Mouse (Mus musculus): ENCODE data around the gene Dmac2. TPM values are rescaled to one million over a fixed set of nuclear protein-coding genes. Genes with fewer than 3 reads are reported as not detected.

Dmac2 gene
- polyA plus RNA-seq, 1 experiment from 2014 or later, result 29.9 TPM

- H3K9ac ChIP-seq (ENCODE audit: low read length), result no peak overlapping the region
Observed at GRCm38 (mm10) chr7:25672442-25672841, 53.2 kb downstream of the Dmac2 start.

GRCm38 (mm10) chr7:25674297-25674696 lies 55.1 kb downstream of the Dmac2 start:
- ATAC-seq (no peak), DNase-seq (ENCODE audit: low spot score) (no peak)
- Histone ChIP-seq H3K4me3 (ENCODE audit: low read depth, low read length) (peak overlapping the region; percentile 31; the same call in 1 of the 2 replicates), H3K4me1 (ENCODE audit: control insufficient read depth, insufficient read depth, low read length) (peaks cover 7% of the 10 kb centered on the region; the same call in 1 of the 2 replicates), H3K9me3 (replicated peaks; ENCODE audit: control insufficient read depth, low read length) (no peaks in the 10 kb centered on the region), H3K27me3 (replicated peaks; ENCODE audit: control insufficient read depth, insufficient read depth, low read length) (peaks cover 20% of the 10 kb centered on the region), H3K9ac (ENCODE audit: low read length) (peak overlapping the region; percentile 45), H3K36me3 (ENCODE audit: control insufficient read depth, insufficient read depth, low read length) (no peaks in the 10 kb centered on the region), H3K4me2 (ENCODE audit: low read length) (peak overlapping the region; percentile 51), H3K27ac (ENCODE audit: low read depth, low read length) (no peak overlapping the region)
- 30% methylated on average over 9 of the region's 9 CpGs for WGBS

More at GRCm38 (mm10) chr7:25672442-25672841, 53.2 kb downstream of the Dmac2 start:
- H3K27ac ChIP-seq (ENCODE audit: low read depth, low read length), result no peak overlapping the region
- DNase-seq (ENCODE audit: low spot score) (no peak), ATAC-seq (no peak)
- H3K4me1 ChIP-seq (ENCODE audit: control insufficient read depth, insufficient read depth, low read length), result peaks cover 7% of the 10 kb centered on the region; the same call in 1 of the 2 replicates
- H3K9me3 ChIP-seq (replicated peaks; ENCODE audit: control insufficient read depth, low read length), result no peaks in the 10 kb centered on the region
- H3K4me2 ChIP-seq (ENCODE audit: low read length), result no peak overlapping the region
- H3K27me3 ChIP-seq (replicated peaks; ENCODE audit: control insufficient read depth, insufficient read depth, low read length), result peaks cover 20% of the 10 kb centered on the region
- H3K4me3 ChIP-seq (ENCODE audit: low read depth, low read length), result no peak overlapping the region
- H3K36me3 ChIP-seq (ENCODE audit: control insufficient read depth, insufficient read depth, low read length), result 0 out of 2 replicates have a peak, but pooled peaks cover 16% of the 10 kb centered on the region
- 54% methylated on average over 4 of the region's 4 CpGs for WGBS

GRCm38 (mm10) chr7:25674719-25675300 lies 55.6 kb downstream of the Dmac2 start, which contains the start of gene Tmem91:
TSS of gene Tmem91 (minus strand) at chr7:25675166.
- WGBS, result 3% methylated on average over 29 of the region's 29 CpGs
- Histone ChIP-seq H3K4me3 (ENCODE audit: low read depth, low read length) (peak within 1 kb of the TSS; percentile 31), H3K9me3 (replicated peaks; ENCODE audit: control insufficient read depth, low read length) (no peaks in the 10 kb centered on the region), H3K36me3 (ENCODE audit: control insufficient read depth, insufficient read depth, low read length) (no peaks in the 10 kb centered on the region), H3K27me3 (replicated peaks; ENCODE audit: control insufficient read depth, insufficient read depth, low read length) (peaks cover 20% of the 10 kb centered on the region), H3K4me2 (ENCODE audit: low read length) (peak within 1 kb of the TSS; percentile 51), H3K9ac (ENCODE audit: low read length) (peak within 1 kb of the TSS; percentile 45), H3K27ac (ENCODE audit: low read depth, low read length) (no peak within 1 kb of the TSS), H3K4me1 (ENCODE audit: control insufficient read depth, insufficient read depth, low read length) (peaks cover 7% of the 10 kb centered on the region; the same call in 1 of the 2 replicates)
- peak; percentile 17 for DNase-seq (ENCODE audit: low spot score)
- no peak for ATAC-seq

Other genes starting within 250 kb of the Dmac2 start
- gene Cnfn, start 249.7 kb upstream of the Dmac2 start, polyA plus RNA-seq (2014; fragmentation: Nextera tagmentation; extraction: Ambion mirVana), result not detected in 2 replicates
- 5.3 and 8.3 TPM in 2 replicates for gene Lipe, start 220.7 kb upstream of the Dmac2 start, polyA plus RNA-seq (2014; fragmentation: Nextera tagmentation; extraction: Ambion mirVana)
- not detected in 2 replicates for gene Cxcl17, start 206.5 kb upstream of the Dmac2 start, polyA plus RNA-seq (2014; fragmentation: Nextera tagmentation; extraction: Ambion mirVana)
- gene Ceacam1, start 141.8 kb upstream of the Dmac2 start, polyA plus RNA-seq (2014; fragmentation: Nextera tagmentation; extraction: Ambion mirVana), result 0.95 and 0.99 TPM in 2 replicates
- not detected in 2 replicates for gene Ceacam2, start 79.6 kb upstream of the Dmac2 start, polyA plus RNA-seq (2014; fragmentation: Nextera tagmentation; extraction: Ambion mirVana)
- gene Erich4, start 3.5 kb upstream of the Dmac2 start, polyA plus RNA-seq (2014; fragmentation: Nextera tagmentation; extraction: Ambion mirVana), result not detected in 2 replicates
- gene B3gnt8, start 7.2 kb downstream of the Dmac2 start, polyA plus RNA-seq (2014; fragmentation: Nextera tagmentation; extraction: Ambion mirVana), result 0.43 and 0.58 TPM in 2 replicates
- 65.1 and 69.7 TPM in 2 replicates for gene Bckdha, start 39.6 kb downstream of the Dmac2 start, polyA plus RNA-seq (2014; fragmentation: Nextera tagmentation; extraction: Ambion mirVana)
- 49.4 and 53.9 TPM in 2 replicates for gene Exosc5, start 39.8 kb downstream of the Dmac2 start, polyA plus RNA-seq (2014; fragmentation: Nextera tagmentation; extraction: Ambion mirVana)
- 11.1 and 16.4 TPM in 2 replicates for gene Tmem91, start 55.8 kb downstream of the Dmac2 start, polyA plus RNA-seq (2014; fragmentation: Nextera tagmentation; extraction: Ambion mirVana)
- gene B9d2, start 61.4 kb downstream of the Dmac2 start, polyA plus RNA-seq (2014; fragmentation: Nextera tagmentation; extraction: Ambion mirVana), result 44.3 and 57.6 TPM in 2 replicates
- 0.61 and 0.83 TPM in 2 replicates for gene Tgfb1, start 67.6 kb downstream of the Dmac2 start, polyA plus RNA-seq (2014; fragmentation: Nextera tagmentation; extraction: Ambion mirVana)
- gene Ccdc97, start 99.7 kb downstream of the Dmac2 start, polyA plus RNA-seq (2014; fragmentation: Nextera tagmentation; extraction: Ambion mirVana), result 39.6 and 40.7 TPM in 2 replicates
- 53.6 and 61.2 TPM in 2 replicates for gene Hnrnpul1, start 135.3 kb downstream of the Dmac2 start, polyA plus RNA-seq (2014; fragmentation: Nextera tagmentation; extraction: Ambion mirVana)
- 15.8 and 16.7 TPM in 2 replicates for gene Axl, start 169.3 kb downstream of the Dmac2 start, polyA plus RNA-seq (2014; fragmentation: Nextera tagmentation; extraction: Ambion mirVana)
- gene Cyp2s1, start 197.5 kb downstream of the Dmac2 start, polyA plus RNA-seq (2014; fragmentation: Nextera tagmentation; extraction: Ambion mirVana), result 0.95 and 1.1 TPM in 2 replicates